Mouse (Mus musculus) Muller cell, postnatal 12 days (primary cell): Measurements from ENCODE around the gene Ly6g5b.
"Not testable (repeated sequence)": the region's sequence is repeated elsewhere in the genome, so short reads cannot be mapped to it uniquely, and the experiment has no call there.

Source experiments
- DNase-seq: peaks from one replicate; pipeline ENCODE4 v3.0.0-alpha.2; 2015; ENCODE audit errors: inconsistent ontology term

Gene Ly6g5b

DNA sequence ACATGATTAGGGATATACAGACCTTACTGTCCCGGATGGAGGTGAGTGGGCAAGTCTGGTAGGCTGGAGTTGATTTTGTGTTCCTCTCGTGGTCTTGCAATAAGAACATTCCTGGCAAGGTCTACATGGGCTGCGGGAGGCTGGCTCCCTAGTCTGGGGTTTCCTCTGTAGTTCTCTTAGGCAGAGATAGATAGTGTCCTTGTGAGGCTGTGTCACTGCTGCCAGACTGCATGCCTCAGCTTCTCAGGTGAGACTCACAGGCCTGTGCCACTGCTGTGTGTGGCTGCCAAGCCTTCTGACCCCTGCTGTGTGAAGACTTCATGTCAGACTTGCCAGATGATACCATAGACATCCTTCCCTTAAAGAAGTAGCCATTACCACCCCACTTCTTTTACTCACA, 24.0 kb upstream of the Ly6g5b start:
- no peak for DNase-seq

DNA sequence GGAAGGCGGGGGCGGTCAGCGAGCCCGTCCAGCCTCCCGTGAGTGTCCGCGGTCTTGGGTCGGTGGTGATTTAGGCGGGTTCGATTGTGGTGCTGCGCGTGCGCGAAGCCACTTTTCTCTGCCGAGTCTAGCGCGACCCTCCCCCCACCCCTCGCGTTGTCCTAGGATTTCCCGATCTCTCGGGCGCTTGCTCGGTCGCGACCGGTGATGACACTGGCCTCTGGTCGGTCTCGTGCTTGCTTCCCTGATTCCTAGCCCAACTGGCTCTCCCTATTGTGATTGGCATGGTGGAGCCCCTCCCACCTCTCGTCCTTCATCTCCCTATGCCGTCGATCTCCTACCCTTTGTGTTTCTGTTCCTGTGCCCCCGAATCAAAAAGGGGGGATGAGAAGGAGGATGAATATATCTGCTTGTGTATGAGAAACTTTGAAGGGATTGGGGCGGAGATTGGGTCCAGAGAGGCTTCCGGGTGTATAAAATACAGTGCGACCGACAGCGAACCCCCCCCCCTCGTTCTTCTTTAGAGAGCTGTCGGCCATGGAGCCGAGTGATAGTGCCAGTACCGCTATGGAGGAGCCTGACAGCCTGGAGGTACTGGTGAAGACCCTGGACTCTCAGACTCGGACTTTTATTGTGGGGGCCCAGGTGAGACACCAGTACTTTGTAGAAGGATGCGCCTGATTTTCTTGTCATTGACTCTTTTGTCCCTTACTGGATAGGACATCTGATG, 20.5 kb upstream of the Ly6g5b start:
- DNase-seq: no peak

DNA sequence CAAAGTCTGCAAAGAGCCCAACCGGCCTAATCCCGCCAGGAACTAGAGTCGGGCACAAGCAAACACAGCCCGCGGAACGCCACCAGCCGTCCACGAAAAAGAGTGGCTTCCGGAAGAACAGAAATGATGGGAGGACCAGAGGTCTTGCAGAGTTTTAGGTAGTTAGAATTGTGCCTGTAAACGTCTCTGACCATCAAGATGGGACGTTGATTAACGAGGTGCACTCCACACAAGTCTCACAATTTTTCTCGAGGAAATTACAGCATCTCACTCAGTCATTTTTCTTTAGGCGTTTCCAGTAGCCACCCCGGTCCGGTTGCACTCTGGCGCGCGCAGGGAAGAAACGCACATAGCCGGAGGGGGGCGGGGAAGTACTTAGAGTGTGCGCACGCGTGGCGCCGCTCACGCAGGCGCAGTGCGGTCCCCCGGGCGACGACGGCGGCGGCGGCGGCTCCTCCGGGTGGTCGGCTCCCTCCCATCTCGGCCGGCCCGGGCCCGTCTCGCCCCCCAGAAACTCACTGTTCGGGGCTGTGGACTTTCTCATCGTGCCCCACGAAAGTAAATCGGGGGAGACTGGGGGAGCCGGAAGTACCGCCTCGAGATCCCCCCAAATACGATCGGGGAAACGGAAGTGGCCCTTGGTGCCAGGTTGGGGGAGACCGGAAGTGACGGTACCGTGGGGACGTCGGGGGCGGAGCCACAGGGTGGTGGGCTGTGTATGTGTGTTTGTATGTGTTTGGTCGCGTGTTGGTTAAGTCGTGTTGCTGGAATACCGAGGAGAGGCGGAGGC, 19.8 kb upstream of the Ly6g5b start, which contains the start of gene Bag6:
TSS of gene Bag6 (plus strand) at position 378 of the 790 bp plus-strand sequence.
- peak; percentile 99 for DNase-seq

DNA sequence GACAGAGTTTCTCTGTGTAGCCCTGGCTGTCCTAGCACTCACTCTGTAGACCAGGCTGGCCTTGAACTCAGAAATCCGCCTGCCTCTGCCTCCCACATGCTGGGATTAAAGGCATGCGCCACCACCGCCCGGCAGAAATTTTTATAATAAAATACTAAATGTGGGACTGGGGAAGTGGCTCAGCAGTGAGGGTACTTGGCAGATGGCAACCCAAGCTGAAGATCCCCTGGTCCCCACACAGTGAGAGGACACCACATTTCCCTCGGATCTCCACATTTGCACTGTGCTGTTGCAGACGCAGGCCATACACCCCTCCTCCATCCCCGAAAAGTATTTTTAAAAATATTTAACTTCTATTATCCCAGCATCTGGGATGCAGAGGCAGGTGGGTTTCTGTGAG, 18.3 kb upstream of the Ly6g5b start:
- no peak for DNase-seq

- no peak for DNase-seq
Observed at GRCm38 (mm10) chr17:35132174-35132560, 16.9 kb upstream of the Ly6g5b start.

GRCm38 (mm10) chr17:35131500-35132173, 16.4 kb upstream of the Ly6g5b start, which contains the start of gene Apom:
TSS of gene Apom (minus strand) at chr17:35132050.
- DNase-seq: no peak

DNA sequence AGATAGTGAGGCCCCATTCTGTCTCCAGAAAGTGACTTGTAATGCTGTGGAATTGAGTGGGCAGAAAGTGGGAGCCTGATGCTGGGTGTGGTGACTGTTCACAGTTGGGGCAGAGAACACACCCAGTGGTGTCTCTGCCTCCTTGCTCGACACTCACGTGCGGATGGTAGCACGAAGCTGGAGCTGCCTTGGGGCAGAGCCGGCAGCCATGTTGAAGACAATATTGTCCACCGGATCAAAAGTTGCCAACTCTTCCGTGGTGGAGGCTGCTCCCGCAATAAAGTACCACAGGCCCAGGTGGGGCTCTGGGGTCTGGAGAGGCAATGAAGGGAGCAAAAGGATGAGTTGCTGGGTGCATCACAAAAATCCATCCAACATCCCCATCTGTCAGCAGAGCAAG, 15.8 kb upstream of the Ly6g5b start:
- DNase-seq: no peak

GRCm38 (mm10) chr17:35128996-35129395, 13.8 kb upstream of the Ly6g5b start:
- no peak for DNase-seq

DNA sequence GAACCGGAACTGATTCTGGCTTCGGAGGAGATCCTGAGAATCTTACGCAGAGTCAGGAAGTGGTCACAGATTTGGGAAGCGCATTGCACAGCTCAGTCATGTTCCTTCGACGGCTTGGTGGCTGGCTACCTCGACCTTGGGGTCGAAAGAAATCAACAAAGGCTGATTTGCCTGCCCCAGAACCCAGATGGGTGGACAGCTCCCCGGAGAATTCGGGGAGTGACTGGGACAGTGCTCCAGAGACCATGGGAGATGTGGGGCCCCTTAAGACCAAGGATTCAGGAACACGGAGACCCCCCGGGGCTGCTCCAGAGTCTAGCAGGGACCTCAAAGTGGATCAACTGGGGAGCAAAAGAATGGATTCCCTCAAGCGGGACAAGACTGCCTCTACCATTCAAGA, 11.8 kb upstream of the Ly6g5b start:
- no peak for DNase-seq

GRCm38 (mm10) chr17:35126206-35126611, 11.0 kb upstream of the Ly6g5b start, which contains the start of gene D17H6S53E:
TSS of gene D17H6S53E (plus strand) at chr17:35126373.
- DNase-seq: peak; percentile 76

DNA sequence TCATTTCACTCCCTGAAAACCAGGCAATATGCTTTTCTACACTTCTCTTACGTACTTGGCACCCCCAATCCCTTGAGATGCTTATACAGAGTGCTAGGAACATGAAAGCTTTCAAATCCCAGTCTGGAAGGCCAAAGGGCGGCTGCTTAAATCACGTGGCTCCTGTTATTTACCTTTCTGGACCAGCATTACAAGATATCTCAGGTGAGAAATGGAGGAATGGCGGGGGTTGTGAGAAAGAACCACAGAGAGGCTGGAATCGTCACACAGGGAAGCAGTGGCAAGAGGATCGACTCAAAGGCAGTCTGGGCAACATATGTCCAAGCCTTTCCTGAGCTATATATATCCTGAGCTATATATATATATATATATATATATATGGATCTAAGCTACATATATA, 10.3 kb upstream of the Ly6g5b start:
- DNase-seq: no peak

DNA sequence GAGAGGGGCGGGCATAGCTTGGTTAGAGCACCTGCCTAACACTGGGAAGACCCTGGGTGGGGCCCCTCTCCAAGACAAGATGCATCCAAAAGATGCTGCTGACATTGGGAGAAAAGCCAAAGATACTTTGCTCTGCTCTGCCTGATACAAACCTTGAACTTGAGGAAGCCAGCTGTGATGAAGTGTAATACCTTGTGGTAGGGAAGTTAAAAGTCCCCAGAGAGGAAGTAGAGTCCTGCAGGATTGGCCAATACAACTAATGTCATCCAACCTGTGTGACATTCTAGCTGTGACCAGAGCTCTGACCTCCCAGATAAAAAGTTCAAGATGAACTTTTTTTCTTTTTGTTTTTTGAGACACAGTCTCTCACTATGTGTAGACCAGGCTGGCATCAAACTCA, 9.9 kb upstream of the Ly6g5b start:
- no peak for DNase-seq

DNA sequence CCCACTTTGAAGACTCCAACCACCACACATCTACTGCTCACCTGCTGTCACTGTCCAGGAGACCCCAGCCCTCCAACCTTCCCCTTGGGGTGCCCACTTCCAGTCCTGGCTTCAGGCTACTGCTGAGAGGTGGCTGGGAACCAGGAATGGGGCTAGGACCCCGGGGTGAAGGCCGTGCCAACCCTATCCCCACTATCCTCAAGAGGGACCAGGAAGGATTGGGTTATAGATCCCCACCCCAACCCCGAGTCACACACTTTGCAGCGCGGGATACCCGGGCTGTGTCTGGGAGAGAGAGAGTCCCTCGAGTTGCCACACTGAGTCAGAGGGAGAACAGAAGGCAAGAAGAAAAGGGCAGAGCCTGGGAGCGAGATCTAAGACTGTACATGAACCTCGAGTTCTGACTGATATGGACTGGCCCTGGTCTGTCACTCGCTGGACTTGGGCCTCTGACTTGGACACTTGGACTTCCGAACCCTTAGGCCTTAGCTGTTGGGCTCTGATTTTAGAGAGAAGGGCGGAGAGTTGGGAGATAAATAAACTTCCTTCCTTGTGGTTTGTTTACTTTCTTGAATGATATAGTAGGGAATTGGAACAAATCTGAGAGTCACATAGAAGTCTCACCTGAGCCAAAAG, 9.2 kb upstream of the Ly6g5b start:
- not testable (repeated sequence) for DNase-seq

DNA sequence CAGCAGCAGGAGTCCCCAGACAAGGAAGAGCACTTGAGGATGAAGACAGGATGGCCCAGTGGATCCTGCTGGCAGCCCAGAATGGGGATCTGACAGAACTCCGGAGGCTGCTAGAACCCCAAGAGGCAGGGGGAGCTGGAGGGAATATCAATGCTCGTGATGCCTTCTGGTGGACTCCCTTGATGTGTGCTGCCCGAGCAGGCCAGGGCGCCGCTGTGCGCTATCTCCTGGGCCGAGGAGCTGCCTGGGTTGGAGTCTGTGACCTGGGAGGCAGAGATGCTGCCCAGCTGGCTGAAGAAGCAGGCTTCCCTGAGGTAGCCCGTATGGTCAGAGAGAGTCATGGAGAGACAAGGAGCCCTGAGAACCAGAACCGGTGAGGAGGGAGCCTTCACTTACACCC, 8.1 kb upstream of the Ly6g5b start:
- DNase-seq: not testable (repeated sequence)

- peak; percentile 76 for DNase-seq
Observed at GRCm38 (mm10) chr17:35121871-35122303, 6.7 kb upstream of the Ly6g5b start, which contains the start of gene Csnk2b. TSS of gene Csnk2b (minus strand) at chr17:35122053.

DNA sequence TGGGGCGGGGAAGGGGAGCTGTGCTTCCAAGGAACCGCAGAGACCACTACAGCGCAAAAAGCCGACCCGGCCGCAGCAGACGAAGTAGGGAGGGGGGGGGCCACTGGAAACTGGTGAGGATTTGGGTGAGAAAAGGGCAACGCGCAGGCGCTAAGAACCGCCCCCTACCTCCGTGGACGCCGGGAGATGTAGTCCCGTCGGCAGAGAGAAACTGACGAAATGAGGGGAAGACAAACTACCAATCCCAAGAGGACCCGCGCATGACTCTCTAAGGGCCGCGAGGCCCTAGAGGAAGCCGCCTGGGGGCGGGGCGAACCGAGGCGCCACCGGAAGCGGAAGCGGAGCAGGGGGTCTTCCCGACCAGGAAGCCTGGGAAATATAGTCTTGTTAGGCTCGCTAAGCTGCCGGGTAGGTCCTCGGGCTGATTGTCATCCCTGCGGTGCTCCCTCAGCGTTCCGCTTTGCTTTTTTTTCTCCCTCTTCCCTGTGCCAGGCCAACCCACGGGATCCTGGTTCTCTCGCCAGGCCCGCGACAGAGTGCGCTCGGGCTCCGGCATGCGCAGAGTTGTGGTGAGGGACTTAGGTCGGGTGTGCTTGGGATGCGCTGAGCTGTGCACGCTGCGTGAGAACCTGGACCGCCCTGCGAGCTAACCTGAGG, 6.0 kb upstream of the Ly6g5b start, which contains the start of gene Gpank1:
TSS of gene Gpank1 (plus strand) at position 313 of the 657 bp plus-strand sequence.
- DNase-seq: peak; percentile 99

DNA sequence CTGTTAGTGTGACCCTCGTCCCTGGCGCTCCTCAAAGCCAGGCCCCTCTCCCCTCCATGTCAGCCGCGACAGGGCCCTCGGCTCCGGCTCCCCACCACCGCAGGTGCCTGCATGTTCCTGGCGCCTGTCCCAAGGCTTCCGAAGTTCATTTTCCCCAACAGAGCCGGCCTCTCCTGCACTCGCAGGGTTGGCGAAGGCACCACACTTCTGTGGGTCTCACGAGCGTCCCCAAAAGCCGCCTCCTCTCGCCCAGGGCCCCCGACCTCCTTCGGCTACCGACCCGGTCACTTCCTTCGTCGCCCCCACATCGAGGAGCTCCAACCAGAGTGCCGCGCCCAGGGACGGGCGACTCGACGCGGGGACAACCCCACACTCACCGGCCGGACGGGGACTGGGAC, 5.5 kb upstream of the Ly6g5b start:
- DNase-seq: no peak

GRCm38 (mm10) chr17:35111774-35112173, 3.5 kb downstream of the Ly6g5b start:
- no peak for DNase-seq

DNA sequence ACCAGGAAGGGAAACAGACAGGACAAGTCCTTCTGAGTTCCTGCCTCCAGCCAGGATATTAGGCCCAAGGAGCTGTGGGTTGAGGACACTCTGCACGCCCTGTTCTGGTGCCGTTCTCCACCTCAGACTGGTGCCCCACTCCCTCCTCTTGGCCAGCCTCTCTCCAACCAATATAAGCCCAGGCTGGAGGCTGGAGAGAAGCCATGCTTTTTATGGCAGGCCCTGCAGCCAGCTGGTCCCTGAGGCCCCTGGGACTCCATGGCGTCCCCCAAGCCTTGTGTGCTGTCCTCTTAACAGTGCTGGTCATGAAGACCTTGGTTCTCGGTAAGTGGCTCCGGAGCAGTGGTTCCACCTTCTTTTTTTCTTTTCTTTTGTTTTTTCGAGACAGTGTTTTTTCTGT, 7.1 kb downstream of the Ly6g5b start, which contains the start of gene Ly6g5c:
TSS of gene Ly6g5c (plus strand) at position 183 of the 400 bp plus-strand sequence.
- no peak for DNase-seq

DNA sequence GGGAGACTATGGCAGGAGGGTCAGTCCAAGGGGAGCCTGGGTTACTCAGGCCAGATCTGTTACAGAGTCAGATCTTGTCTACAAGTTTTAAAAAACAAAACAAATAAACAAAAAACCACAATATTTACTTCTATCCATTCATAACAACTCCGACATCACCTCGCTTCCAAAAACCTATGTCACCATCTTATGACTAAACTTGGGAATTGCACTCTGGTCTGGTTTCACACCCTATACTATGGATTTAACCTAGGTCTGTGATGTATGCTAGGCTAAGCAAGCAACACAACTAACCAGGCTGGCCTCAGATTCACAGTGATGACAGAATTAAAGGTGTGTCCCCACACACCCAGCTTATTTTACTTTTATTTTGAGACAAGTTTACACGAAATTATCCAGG, 8.7 kb downstream of the Ly6g5b start:
- no peak for DNase-seq
